Mouse (Mus musculus) intestine, embryonic 15.5 days (tissue): ENCODE measurements around the gene Arl2bp. TPM values are rescaled to one million over a fixed set of nuclear protein-coding genes. Genes with fewer than 3 reads are reported as not detected.

Experiments used
- ATAC-seq: fragments of 200-750 bp; cut with Nextera tagmentation; 2 replicates; pipeline ENCODE4 v1.8.0; 2017; ENCODE audit warnings: moderate TSS enrichment, moderate library complexity
- H3K27ac ChIP-seq: fragments of 300-500 bp; sonication (generic); 2 replicates; pipeline ENCODE4 v1.5.1; 2015; ENCODE audit warnings: mild to moderate bottlenecking, inconsistent platforms
- H3K27me3 ChIP-seq: fragments of 300-500 bp; sonication (generic); replicated peaks from 2 replicates; pipeline ENCODE4 v1.6.1; 2015; ENCODE audit warnings: inconsistent platforms
- H3K36me3 ChIP-seq: fragments of 300-500 bp; sonication (generic); 2 replicates; pipeline ENCODE4 v1.6.1; 2015; ENCODE audit warnings: inconsistent platforms
- H3K4me1 ChIP-seq: fragments of 300-500 bp; sonication (generic); replicated peaks from 2 replicates; pipeline ENCODE4 v1.6.1; 2015; ENCODE audit warnings: inconsistent platforms
- H3K4me2 ChIP-seq: fragments of 300-500 bp; sonication (generic); replicated peaks from 2 replicates; pipeline ENCODE4 v1.6.1; 2015; ENCODE audit warnings: mild to moderate bottlenecking, inconsistent platforms
- H3K4me3 ChIP-seq: fragments of 300-500 bp; sonication (generic); replicated peaks from 2 replicates; pipeline ENCODE4 v1.5.1; 2015; ENCODE audit warnings: inconsistent platforms
- H3K9ac ChIP-seq: fragments of 300-500 bp; sonication (generic); 2 replicates; pipeline ENCODE4 v1.6.1; 2015; ENCODE audit warnings: inconsistent platforms
- H3K9me3 ChIP-seq: fragments of 300-500 bp; sonication (generic); 2 replicates; pipeline ENCODE4 v1.6.1; 2016; ENCODE audit warnings: inconsistent platforms
- WGBS: fragments of 180-500 bp; shearing (Covaris S2); methylation state at CpG from one replicate; pipeline ENCODE4 v1.1.7; 2015; 5-methylcytosine and 5-hydroxymethylcytosine counted together
- polyA plus RNA-seq: library from polyadenylated mRNA; unstranded; fragments of >200 nt; fragmentation: Nextera tagmentation; extraction: Ambion mirVana; gene quantifications from 2 replicates; pipeline ENCODE4 v1.2.1, GENCODE M21; 2015

The Arl2bp gene
- polyA plus RNA-seq, 1 experiment from 2014 or later, result 123 TPM

- 77% methylated on average over 4 of the region's 4 CpGs for WGBS
- H3K9me3 ChIP-seq, result no peaks in the 10 kb centered on the region
- H3K36me3 ChIP-seq, result peaks cover 3% of the 10 kb centered on the region; the same call in 1 of the 2 replicates
- no peaks in the 10 kb centered on the region for H3K27me3 ChIP-seq
- no peak overlapping the region for H3K4me3 ChIP-seq
- H3K4me2 ChIP-seq, result no peak overlapping the region
- no peak overlapping the region for H3K9ac ChIP-seq
- ATAC-seq, result peak; percentile 94
- 0 out of 2 replicates have a peak, but pooled peaks cover 7% of the 10 kb centered on the region for H3K4me1 ChIP-seq
- peak overlapping the region; percentile 40; the same call in 1 of the 2 replicates for H3K27ac ChIP-seq
Observed at GRCm38 (mm10) chr8:94660418-94660817, 6.0 kb upstream of the Arl2bp start.

GRCm38 (mm10) chr8:94664722-94665121 is 1.7 kb upstream of the Arl2bp start:
- H3K36me3 ChIP-seq, result no peaks in the 10 kb centered on the region
- H3K9ac ChIP-seq, result no peak overlapping the region
- H3K4me3 ChIP-seq, result no peak overlapping the region
- H3K4me2 ChIP-seq, result no peak overlapping the region
- no peaks in the 10 kb centered on the region for H3K27me3 ChIP-seq
- H3K9me3 ChIP-seq, result no peaks in the 10 kb centered on the region
- peaks cover 13% of the 10 kb centered on the region; the same call in 1 of the 2 replicates for H3K4me1 ChIP-seq
- H3K27ac ChIP-seq, result no peak overlapping the region
- ATAC-seq, result no peak
- 81% methylated on average over 2 of the region's 2 CpGs for WGBS

GRCm38 (mm10) chr8:94674384-94674783 is 8.0 kb downstream of the Arl2bp start:
- no peaks in the 10 kb centered on the region for H3K9me3 ChIP-seq
- no peak overlapping the region for H3K27ac ChIP-seq
- H3K4me3 ChIP-seq, result no peak overlapping the region
- H3K4me2 ChIP-seq, result no peak overlapping the region
- H3K9ac ChIP-seq, result no peak overlapping the region
- H3K36me3 ChIP-seq, result peaks cover 36% of the 10 kb centered on the region
- no peaks in the 10 kb centered on the region for H3K27me3 ChIP-seq
- ATAC-seq, result no peak
- H3K4me1 ChIP-seq, result peaks cover 11% of the 10 kb centered on the region; the same call in 1 of the 2 replicates
- 64% methylated on average over 5 of the region's 5 CpGs for WGBS

- Histone ChIP-seq H3K36me3 (peaks cover 33% of the 10 kb centered on the region), H3K4me3 (no peak overlapping the region), H3K4me1 (peaks cover 12% of the 10 kb centered on the region; the same call in 1 of the 2 replicates), H3K9ac (no peak overlapping the region), H3K27me3 (no peaks in the 10 kb centered on the region), H3K4me2 (no peak overlapping the region), H3K27ac (no peak overlapping the region), H3K9me3 (no peaks in the 10 kb centered on the region)
- no peak for ATAC-seq
- WGBS, result 89% methylated on average over 6 of the region's 6 CpGs
Observed at GRCm38 (mm10) chr8:94675923-94676322, 9.5 kb downstream of the Arl2bp start.

- ATAC-seq, result no peak
- Histone ChIP-seq H3K4me1 (peaks cover 16% of the 10 kb centered on the region), H3K4me2 (peak overlapping the region; percentile 24; the same call in 1 of the 2 replicates), H3K27ac (peak overlapping the region; percentile 71), H3K9ac (no peak overlapping the region; the same call in 1 of the 2 replicates), H3K27me3 (no peaks in the 10 kb centered on the region), H3K36me3 (peaks cover 7% of the 10 kb centered on the region; the same call in 1 of the 2 replicates), H3K4me3 (no peak overlapping the region), H3K9me3 (no peaks in the 10 kb centered on the region)
- 13% methylated on average over 9 of the region's 9 CpGs for WGBS
Observed at GRCm38 (mm10) chr8:94678582-94678981, 12.2 kb downstream of the Arl2bp start.

GRCm38 (mm10) chr8:94680414-94680813 is 14.0 kb downstream of the Arl2bp start:
- no peak for ATAC-seq
- Histone ChIP-seq H3K36me3 (peaks cover 4% of the 10 kb centered on the region; the same call in 1 of the 2 replicates), H3K9ac (no peak overlapping the region), H3K27ac (no peak overlapping the region), H3K4me2 (no peak overlapping the region), H3K4me1 (peaks cover 20% of the 10 kb centered on the region), H3K9me3 (no peaks in the 10 kb centered on the region), H3K27me3 (no peaks in the 10 kb centered on the region), H3K4me3 (no peak overlapping the region)
- WGBS, result 90% methylated on average over 3 of the region's 3 CpGs

- H3K4me2 ChIP-seq, result peak overlapping the region; percentile 32
- H3K27me3 ChIP-seq, result no peaks in the 10 kb centered on the region
- H3K4me3 ChIP-seq, result no peak overlapping the region
- no peaks in the 10 kb centered on the region for H3K9me3 ChIP-seq
- H3K36me3 ChIP-seq, result no peaks in the 10 kb centered on the region
- 60% methylated on average over 16 of the region's 16 CpGs for WGBS
- no peak overlapping the region for H3K9ac ChIP-seq
- H3K27ac ChIP-seq, result peak overlapping the region; percentile 88
- peak; percentile 84 for ATAC-seq
- peaks cover 23% of the 10 kb centered on the region for H3K4me1 ChIP-seq
Observed at GRCm38 (mm10) chr8:94682732-94683524, 16.5 kb downstream of the Arl2bp start.

GRCm38 (mm10) chr8:94684287-94684686 is 17.9 kb downstream of the Arl2bp start:
- H3K9ac ChIP-seq, result no peak overlapping the region
- H3K4me2 ChIP-seq, result no peak overlapping the region
- no peaks in the 10 kb centered on the region for H3K27me3 ChIP-seq
- H3K27ac ChIP-seq, result peak overlapping the region; percentile 88
- 86% methylated on average over 4 of the region's 4 CpGs for WGBS
- no peaks in the 10 kb centered on the region for H3K36me3 ChIP-seq
- H3K4me1 ChIP-seq, result peaks cover 13% of the 10 kb centered on the region
- ATAC-seq, result no peak
- no peak overlapping the region for H3K4me3 ChIP-seq
- H3K9me3 ChIP-seq, result no peaks in the 10 kb centered on the region

- Histone ChIP-seq H3K9me3 (no peaks in the 10 kb centered on the region), H3K27me3 (no peaks in the 10 kb centered on the region), H3K36me3 (no peaks in the 10 kb centered on the region), H3K4me1 (peaks cover 11% of the 10 kb centered on the region), H3K27ac (peak overlapping the region; percentile 80), H3K4me2 (peak overlapping the region; percentile 38), H3K4me3 (no peak overlapping the region), H3K9ac (no peak overlapping the region)
- 52% methylated on average over 9 of the region's 9 CpGs for WGBS
- ATAC-seq, result peak; percentile 50
Observed at GRCm38 (mm10) chr8:94685953-94686352, 19.6 kb downstream of the Arl2bp start.

GRCm38 (mm10) chr8:94694701-94695100 is 28.3 kb downstream of the Arl2bp start:
- Histone ChIP-seq H3K27me3 (peaks cover 24% of the 10 kb centered on the region), H3K9me3 (no peaks in the 10 kb centered on the region), H3K4me3 (peak overlapping the region; percentile 54), H3K4me2 (peak overlapping the region; percentile 92), H3K9ac (no peak overlapping the region), H3K27ac (no peak overlapping the region), H3K36me3 (no peaks in the 10 kb centered on the region), H3K4me1 (peaks cover 15% of the 10 kb centered on the region)
- no peak for ATAC-seq
- 14% methylated on average over 6 of the region's 6 CpGs for WGBS

- peak; percentile 83 for ATAC-seq
- H3K9ac ChIP-seq, result peak overlapping the region; percentile 48
- H3K27me3 ChIP-seq, result peaks cover 24% of the 10 kb centered on the region
Observed at GRCm38 (mm10) chr8:94695341-94695993, 29.1 kb downstream of the Arl2bp start.

GRCm38 (mm10) chr8:94695994-94696384 is 29.6 kb downstream of the Arl2bp start, which contains the start of gene Pllp:
Gene Pllp, minus strand, starts transcription at chr8:94696278.
- 0% methylated on average over 41 of the region's 41 CpGs for WGBS
- Histone ChIP-seq H3K27me3 (peaks cover 24% of the 10 kb centered on the region), H3K4me2 (peak within 1 kb of the TSS; percentile 92), H3K4me3 (peak within 1 kb of the TSS; percentile 54), H3K4me1 (peaks cover 15% of the 10 kb centered on the region), H3K27ac (peak within 1 kb of the TSS; percentile 36; the same call in 1 of the 2 replicates), H3K36me3 (no peaks in the 10 kb centered on the region), H3K9ac (peak within 1 kb of the TSS; percentile 48), H3K9me3 (no peaks in the 10 kb centered on the region)
- peak; percentile 93 for ATAC-seq

More at GRCm38 (mm10) chr8:94695341-94695993, 29.1 kb downstream of the Arl2bp start:
- Histone ChIP-seq H3K4me1 (peaks cover 15% of the 10 kb centered on the region), H3K4me3 (peak overlapping the region; percentile 54), H3K4me2 (peak overlapping the region; percentile 92), H3K27ac (peak overlapping the region; percentile 36; the same call in 1 of the 2 replicates), H3K36me3 (no peaks in the 10 kb centered on the region), H3K9me3 (no peaks in the 10 kb centered on the region)
- WGBS, result under 1% methylated on average over 31 of the region's 31 CpGs
